Mouse (Mus musculus): ENCODE measurements around the gene Sema6b. TPM values are rescaled to one million over a fixed set of nuclear protein-coding genes. Genes with fewer than 3 reads are reported as not detected.
A peak's percentile ranks its signal among the peaks of the same experiment; 100 is the strongest.

Sema6b gene
- polyA plus RNA-seq, 1 experiment from 2014 or later: 1.3 TPM

GRCm38 (mm10) chr17:56098711-56099572, 41.2 kb downstream of the Sema6b start:
- Histone ChIP-seq H3K27ac (ENCODE audit: low read depth) (no peak overlapping the region), H3K4me3 (ENCODE audit: low read depth, low read length) (no peak overlapping the region), H3K36me3 (ENCODE audit: control insufficient read depth, insufficient read depth, low read length) (peaks cover 87% of the 10 kb centered on the region), H3K9me3 (ENCODE audit: control insufficient read depth, low read length) (no peaks in the 10 kb centered on the region), H3K9ac (ENCODE audit: low read length) (no peak overlapping the region), H3K4me1 (replicated peaks; ENCODE audit: control insufficient read depth, insufficient read depth, low read length) (no peaks in the 10 kb centered on the region), H3K4me2 (ENCODE audit: low read length) (no peak overlapping the region), H3K27me3 (replicated peaks; ENCODE audit: control insufficient read depth, insufficient read depth, low read length) (no peaks in the 10 kb centered on the region)
- no peak for DNase-seq (ENCODE audit: low spot score)
- WGBS: 89% methylated on average over 15 of the region's 15 CpGs
- no peak for ATAC-seq (replicated peaks; ENCODE audit: low FRiP score, low TSS enrichment, low read depth)

GRCm38 (mm10) chr17:56098180-56098579, 42.0 kb downstream of the Sema6b start:
- Histone ChIP-seq H3K36me3 (ENCODE audit: control insufficient read depth, insufficient read depth, low read length) (peaks cover 87% of the 10 kb centered on the region), H3K27me3 (replicated peaks; ENCODE audit: control insufficient read depth, insufficient read depth, low read length) (no peaks in the 10 kb centered on the region), H3K4me2 (ENCODE audit: low read length) (no peak overlapping the region), H3K27ac (ENCODE audit: low read depth) (no peak overlapping the region), H3K9ac (ENCODE audit: low read length) (no peak overlapping the region), H3K4me1 (replicated peaks; ENCODE audit: control insufficient read depth, insufficient read depth, low read length) (no peaks in the 10 kb centered on the region), H3K9me3 (ENCODE audit: control insufficient read depth, low read length) (no peaks in the 10 kb centered on the region), H3K4me3 (ENCODE audit: low read depth, low read length) (no peak overlapping the region)
- ATAC-seq (replicated peaks; ENCODE audit: low FRiP score, low TSS enrichment, low read depth): no peak
- 95% methylated on average over 8 of the region's 8 CpGs for WGBS
- DNase-seq (ENCODE audit: low spot score): no peak

GRCm38 (mm10) chr17:56096883-56097282, 43.3 kb downstream of the Sema6b start:
- H3K4me3 ChIP-seq (ENCODE audit: low read depth, low read length): no peak overlapping the region
- H3K9me3 ChIP-seq (ENCODE audit: control insufficient read depth, low read length): no peaks in the 10 kb centered on the region
- no peak overlapping the region for H3K9ac ChIP-seq (ENCODE audit: low read length)
- ATAC-seq (replicated peaks; ENCODE audit: low FRiP score, low TSS enrichment, low read depth) (no peak), DNase-seq (ENCODE audit: low spot score) (no peak)
- H3K36me3 ChIP-seq (ENCODE audit: control insufficient read depth, insufficient read depth, low read length): peaks cover 81% of the 10 kb centered on the region
- no peaks in the 10 kb centered on the region for H3K4me1 ChIP-seq (replicated peaks; ENCODE audit: control insufficient read depth, insufficient read depth, low read length)
- H3K4me2 ChIP-seq (ENCODE audit: low read length): no peak overlapping the region
- no peak overlapping the region for H3K27ac ChIP-seq (ENCODE audit: low read depth)
- no peaks in the 10 kb centered on the region for H3K27me3 ChIP-seq (replicated peaks; ENCODE audit: control insufficient read depth, insufficient read depth, low read length)
- WGBS: 88% methylated on average over 12 of the region's 12 CpGs

- DNase-seq (ENCODE audit: low spot score): no peak
- Histone ChIP-seq H3K4me3 (ENCODE audit: low read depth, low read length) (no peak overlapping the region), H3K4me1 (replicated peaks; ENCODE audit: control insufficient read depth, insufficient read depth, low read length) (no peaks in the 10 kb centered on the region), H3K9me3 (ENCODE audit: control insufficient read depth, low read length) (no peaks in the 10 kb centered on the region), H3K27me3 (replicated peaks; ENCODE audit: control insufficient read depth, insufficient read depth, low read length) (no peaks in the 10 kb centered on the region), H3K9ac (ENCODE audit: low read length) (no peak overlapping the region), H3K4me2 (ENCODE audit: low read length) (no peak overlapping the region), H3K36me3 (ENCODE audit: control insufficient read depth, insufficient read depth, low read length) (peaks cover 67% of the 10 kb centered on the region), H3K27ac (ENCODE audit: low read depth) (no peak overlapping the region)
- no peak for ATAC-seq (replicated peaks; ENCODE audit: low FRiP score, low TSS enrichment, low read depth)
- 100% methylated on average over 1 of the region's 1 CpGs for WGBS
These were observed 47.3 kb downstream of the Sema6b start for GRCm38 (mm10) chr17:56092794-56093193.

GRCm38 (mm10) chr17:56092312-56092711, 47.8 kb downstream of the Sema6b start:
- Histone ChIP-seq H3K9ac (ENCODE audit: low read length) (no peak overlapping the region), H3K27ac (ENCODE audit: low read depth) (no peak overlapping the region), H3K27me3 (replicated peaks; ENCODE audit: control insufficient read depth, insufficient read depth, low read length) (no peaks in the 10 kb centered on the region), H3K36me3 (ENCODE audit: control insufficient read depth, insufficient read depth, low read length) (peaks cover 63% of the 10 kb centered on the region), H3K4me1 (replicated peaks; ENCODE audit: control insufficient read depth, insufficient read depth, low read length) (no peaks in the 10 kb centered on the region), H3K9me3 (ENCODE audit: control insufficient read depth, low read length) (no peaks in the 10 kb centered on the region), H3K4me2 (ENCODE audit: low read length) (no peak overlapping the region), H3K4me3 (ENCODE audit: low read depth, low read length) (no peak overlapping the region)
- 100% methylated on average over 1 of the region's 1 CpGs for WGBS
- DNase-seq (ENCODE audit: low spot score): no peak
- ATAC-seq (replicated peaks; ENCODE audit: low FRiP score, low TSS enrichment, low read depth): no peak

GRCm38 (mm10) chr17:56080781-56081585, 59.2 kb downstream of the Sema6b start:
- H3K27me3 ChIP-seq (replicated peaks; ENCODE audit: control insufficient read depth, insufficient read depth, low read length): no peaks in the 10 kb centered on the region
- H3K4me2 ChIP-seq (ENCODE audit: low read length): peak overlapping the region; percentile 97
- peak overlapping the region; percentile 74 for H3K9ac ChIP-seq (ENCODE audit: low read length)
- DNase-seq (ENCODE audit: low spot score): peak; percentile 73
- peak overlapping the region; percentile 95 for H3K4me3 ChIP-seq (ENCODE audit: low read depth, low read length)
- 7% methylated on average over 8 of the region's 8 CpGs for WGBS
- H3K27ac ChIP-seq (ENCODE audit: low read depth): no peak overlapping the region
- H3K36me3 ChIP-seq (ENCODE audit: control insufficient read depth, insufficient read depth, low read length): peaks cover 27% of the 10 kb centered on the region
- ATAC-seq (replicated peaks; ENCODE audit: low FRiP score, low TSS enrichment, low read depth): peak; percentile 12; the same call in 1 of the 2 replicates
- no peaks in the 10 kb centered on the region for H3K9me3 ChIP-seq (ENCODE audit: control insufficient read depth, low read length)
- H3K4me1 ChIP-seq (replicated peaks; ENCODE audit: control insufficient read depth, insufficient read depth, low read length): peaks cover 17% of the 10 kb centered on the region

GRCm38 (mm10) chr17:56079921-56080320, 60.2 kb downstream of the Sema6b start:
- Histone ChIP-seq H3K4me2 (ENCODE audit: low read length) (peak overlapping the region; percentile 97), H3K9ac (ENCODE audit: low read length) (peak overlapping the region; percentile 74), H3K4me3 (ENCODE audit: low read depth, low read length) (peak overlapping the region; percentile 95), H3K4me1 (replicated peaks; ENCODE audit: control insufficient read depth, insufficient read depth, low read length) (peaks cover 24% of the 10 kb centered on the region), H3K27ac (ENCODE audit: low read depth) (0 out of 2 replicates have a peak overlapping the region, but pooled peaks have one; percentile 22), H3K9me3 (ENCODE audit: control insufficient read depth, low read length) (no peaks in the 10 kb centered on the region), H3K36me3 (ENCODE audit: control insufficient read depth, insufficient read depth, low read length) (peaks cover 22% of the 10 kb centered on the region), H3K27me3 (replicated peaks; ENCODE audit: control insufficient read depth, insufficient read depth, low read length) (no peaks in the 10 kb centered on the region)
- ATAC-seq (replicated peaks; ENCODE audit: low FRiP score, low TSS enrichment, low read depth): no peak
- DNase-seq (ENCODE audit: low spot score): no peak
- WGBS: 1% methylated on average over 11 of the region's 11 CpGs

GRCm38 (mm10) chr17:56078880-56079795, 61.0 kb downstream of the Sema6b start, which contains the start of gene Hdgfl2:
Gene Hdgfl2, plus strand, starts transcription at chr17:56079634.
- Histone ChIP-seq H3K4me2 (ENCODE audit: low read length) (peak within 1 kb of the TSS; percentile 97), H3K27ac (ENCODE audit: low read depth) (peak within 1 kb of the TSS; percentile 54; the same call in 1 of the 2 replicates), H3K4me3 (ENCODE audit: low read depth, low read length) (peak within 1 kb of the TSS; percentile 95), H3K9me3 (ENCODE audit: control insufficient read depth, low read length) (no peaks in the 10 kb centered on the region), H3K9ac (ENCODE audit: low read length) (peak within 1 kb of the TSS; percentile 74), H3K36me3 (ENCODE audit: control insufficient read depth, insufficient read depth, low read length) (peaks cover 18% of the 10 kb centered on the region), H3K4me1 (replicated peaks; ENCODE audit: control insufficient read depth, insufficient read depth, low read length) (peaks cover 25% of the 10 kb centered on the region), H3K27me3 (replicated peaks; ENCODE audit: control insufficient read depth, insufficient read depth, low read length) (no peaks in the 10 kb centered on the region)
- WGBS: under 1% methylated on average over 61 of the region's 61 CpGs
- ATAC-seq (replicated peaks; ENCODE audit: low FRiP score, low TSS enrichment, low read depth) (peak; percentile 92), DNase-seq (ENCODE audit: low spot score) (peak; percentile 98)
